Mouse (Mus musculus): ENCODE data around the gene Gm16253. TPM values are rescaled to one million over a fixed set of nuclear protein-coding genes. Genes with fewer than 3 reads are reported as not detected.

Gm16253 gene
- total and polyA plus RNA-seq, 3 experiments: 1.4 TPM; not detected in 2

GRCm38 (mm10) chr3:96593374-96593773 is 16.6 kb downstream of the Gm16253 start (continued):
- no peak for TF ChIP-seq MEF2A (IDR thresholded peaks at IDR 0.05; ENCODE audit: extremely low read depth, insufficient replicate concordance, low read depth, low read length, poor library complexity, severe bottlenecking)

GRCm38 (mm10) chr3:96593790-96594560 is 17.2 kb downstream of the Gm16253 start, which contains the start of gene Polr3gl:
Gene Polr3gl (minus strand): TSS chr3:96594181.
- Histone ChIP-seq H3K9ac (ENCODE audit: control insufficient read depth, low read depth, low read length, poor library complexity, severe bottlenecking) (peak within 1 kb of the TSS; percentile 76), H3K27me3 (ENCODE audit: control insufficient read depth in 1 of 2, insufficient read depth in 2 of 2, low read length in 2 of 2) (no peaks in the 10 kb centered on the region), H3K9me3 (replicated peaks; ENCODE audit: insufficient read depth, low read length) (no peaks in the 10 kb centered on the region), H3K79me2 (ENCODE audit: control insufficient read depth, insufficient read depth, low read length, poor library complexity) (peaks cover 3% of the 10 kb centered on the region; the same call in 1 of the 2 replicates), H3K27ac (ENCODE audit: control insufficient read depth, low read depth, low read length) (peak within 1 kb of the TSS; percentile 79), H3K4me1 (ENCODE audit: control insufficient read depth in 1 of 2, insufficient read depth in 2 of 2, low read length in 2 of 2) (peaks cover 4 to 7% of the 10 kb centered on the region in 2 experiments; a peak in 3 of 4 replicates), H3K36me3 (ENCODE audit: control insufficient read depth in 1 of 2, insufficient read depth in 2 of 2, low read length in 2 of 2) (peaks cover 0 to 5% of the 10 kb centered on the region in 2 experiments; a peak in 2 of 4 replicates), H3K4me3 (ENCODE audit: control insufficient read depth in 1 of 2, insufficient read depth in 1 of 2, low read depth in 2 of 2, low read length in 2 of 2) (peak within 1 kb of the TSS; percentile 75 to 77)
- DNase-seq (ENCODE audit: low read depth, low spot score): peak; percentile 100
- peak; percentile 80 for TF ChIP-seq TCF12 (IDR thresholded peaks at IDR 0.05; ENCODE audit: low read depth, low read length)
- peak; percentile 82; the same call in 1 of the 2 replicates for TF ChIP-seq SIN3A (IDR thresholded peaks at IDR 0.05; ENCODE audit: low read length)
- TF ChIP-seq NELFE (IDR thresholded peaks at IDR 0.05; ENCODE audit: low read depth, low read length): peak; percentile 86
- TF ChIP-seq MXI1 (IDR thresholded peaks at IDR 0.05; ENCODE audit: low read depth, low read length): no peak; the same call in none of the 2 replicates
- 0 out of 2 replicates have a peak, but pooled peaks have one; percentile 6 for TF ChIP-seq RCOR1 (IDR thresholded peaks at IDR 0.05; ENCODE audit: low read depth, low read length)
- peak; percentile 79 for TF ChIP-seq GATA1 (IDR thresholded peaks at IDR 0.05; ENCODE audit: low read depth, low read length)
- TF ChIP-seq MYB (IDR thresholded peaks at IDR 0.05; ENCODE audit: low read depth, low read length): no peak
- TF ChIP-seq CHD2 (IDR thresholded peaks at IDR 0.05; ENCODE audit: low read length): peak; percentile 61
- peak; percentile 82 for TF ChIP-seq ELF1 (IDR thresholded peaks at IDR 0.05; ENCODE audit: low read depth, low read length)
- TF ChIP-seq HCFC1 (IDR thresholded peaks at IDR 0.05; ENCODE audit: low read depth, low read length): peak; percentile 74
- peak; percentile 76 for TF ChIP-seq MYC (IDR thresholded peaks at IDR 0.05; ENCODE audit: low read depth, low read length)
- TF ChIP-seq MAX (IDR thresholded peaks at IDR 0.05; ENCODE audit: low read length): peak; percentile 66
- peak; percentile 89 for TF ChIP-seq POLR2AphosphoS2 (IDR thresholded peaks at IDR 0.05; ENCODE audit: low read length)
- peak; percentile 40 for TF ChIP-seq SMC3 (IDR thresholded peaks at IDR 0.05; ENCODE audit: low read depth, low read length)
- TF ChIP-seq ZKSCAN1 (IDR thresholded peaks at IDR 0.05; ENCODE audit: low read depth, low read length): no peak
- peak; percentile 92 to 97 for TF ChIP-seq POLR2A (IDR thresholded peaks at IDR 0.05; ENCODE audit: control insufficient read depth in 1 of 2, insufficient read depth in 1 of 2, low read depth in 1 of 2, low read length in 2 of 2, poor library complexity in 1 of 2)
- TF ChIP-seq TBP (IDR thresholded peaks at IDR 0.05; ENCODE audit: low read depth, low read length): peak; percentile 81
- no peak; the same call in 1 of the 2 replicates for TF ChIP-seq KAT2A (conservative IDR thresholded peaks at IDR 0.05; ENCODE audit: low read depth, low read length)
- TF ChIP-seq CTCF (IDR thresholded peaks at IDR 0.05 in 2 of 3, conservative IDR thresholded peaks at IDR 0.05 in 1 of 3; ENCODE audit: control insufficient read depth in 1 of 3, insufficient read depth in 1 of 3, low read depth in 2 of 3, low read length in 3 of 3, poor library complexity in 1 of 3, severe bottlenecking in 1 of 3): peak; percentile 45 to 77 (median 59)
- TF ChIP-seq BHLHE40 (IDR thresholded peaks at IDR 0.05; ENCODE audit: borderline replicate concordance, low read depth, low read length): no peak
- peak in 1 of 2 experiments; percentile 45; a peak in 1 of 4 replicates for TF ChIP-seq EP300 (IDR thresholded peaks at IDR 0.05; ENCODE audit: low read depth in 1 of 2, low read length in 2 of 2)
- peak; percentile 36 for TF ChIP-seq RAD21 (IDR thresholded peaks at IDR 0.05; ENCODE audit: low read depth, low read length)
- TF ChIP-seq NRF1 (IDR thresholded peaks at IDR 0.05; ENCODE audit: insufficient read depth, low read depth, low read length, poor library complexity, severe bottlenecking): peak; percentile 60; the same call in 1 of the 2 replicates
- TF ChIP-seq ETS1 (IDR thresholded peaks at IDR 0.05; ENCODE audit: low read depth, low read length): peak; percentile 43; the same call in 1 of the 2 replicates

All from MEL (cell line).